Mouse (Mus musculus): ENCODE results near the gene Gdf11.

The Gdf11 gene

DNA sequence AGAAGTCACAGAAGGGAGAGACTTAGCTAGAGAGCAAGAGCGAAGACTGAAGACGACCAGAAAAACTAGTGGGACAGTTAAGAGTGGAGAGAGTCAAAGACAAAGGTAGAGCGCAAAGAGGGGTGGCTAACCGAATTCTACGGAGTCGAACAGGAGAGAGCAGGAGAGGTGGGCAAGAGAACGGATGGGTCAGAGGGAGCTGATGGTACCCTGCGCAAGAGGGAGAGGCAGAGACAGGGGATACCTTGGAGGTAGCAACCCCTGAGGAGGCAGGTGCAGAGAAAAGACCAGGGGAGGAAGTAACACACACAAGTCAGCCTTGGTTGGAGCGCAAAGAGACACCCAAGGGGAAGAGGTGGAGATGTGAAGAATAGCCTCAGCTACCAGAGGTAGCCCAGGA, 728 bp upstream of the Gdf11 start:
- DNase-seq: no peak

GRCm38 (mm10) chr10:128890383-128891295, 879 bp downstream of the Gdf11 start:
- no peak for DNase-seq

GRCm38 (mm10) chr10:128889846-128890245, 1.7 kb downstream of the Gdf11 start:
- no peak for DNase-seq

- peak; percentile 33 for DNase-seq
Observed at GRCm38 (mm10) chr10:128888941-128889827, 2.3 kb downstream of the Gdf11 start.

GRCm38 (mm10) chr10:128882067-128882466, 9.5 kb downstream of the Gdf11 start:
- no peak for DNase-seq

GRCm38 (mm10) chr10:128878811-128879210, 12.7 kb downstream of the Gdf11 start:
- no peak for DNase-seq

- DNase-seq: no peak
Observed at GRCm38 (mm10) chr10:128878291-128878690, 13.2 kb downstream of the Gdf11 start.

- DNase-seq: no peak
Observed at GRCm38 (mm10) chr10:128870341-128870740, 21.2 kb downstream of the Gdf11 start.

- DNase-seq: no peak
Observed at GRCm38 (mm10) chr10:128866518-128866917, 25.0 kb downstream of the Gdf11 start.

- no peak for DNase-seq
Observed at GRCm38 (mm10) chr10:128866042-128866441, 25.5 kb downstream of the Gdf11 start.

GRCm38 (mm10) chr10:128861176-128861575, 30.3 kb downstream of the Gdf11 start:
- DNase-seq: no peak

DNA sequence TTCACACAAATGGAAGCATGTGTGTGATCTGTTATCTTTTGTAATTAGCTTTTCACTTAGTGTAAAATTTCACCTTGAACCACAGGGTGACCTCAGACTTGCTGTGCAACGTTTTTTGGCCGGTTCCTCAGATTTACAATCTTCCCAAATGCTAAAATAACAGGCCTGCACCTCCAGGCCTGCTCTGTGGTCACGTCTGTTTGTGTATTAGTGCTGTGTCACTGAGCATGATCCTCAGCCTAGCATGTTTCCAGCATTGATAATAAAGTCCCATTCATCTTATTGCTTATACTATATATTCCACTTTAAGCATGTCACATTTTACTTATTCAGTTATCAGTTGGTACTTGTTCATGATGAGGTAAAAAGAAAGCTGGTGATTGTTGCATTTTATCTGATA, 41.2 kb downstream of the Gdf11 start:
- no peak for DNase-seq

- no peak for DNase-seq
Observed at GRCm38 (mm10) chr10:128848426-128848825, 43.1 kb downstream of the Gdf11 start.

DNA sequence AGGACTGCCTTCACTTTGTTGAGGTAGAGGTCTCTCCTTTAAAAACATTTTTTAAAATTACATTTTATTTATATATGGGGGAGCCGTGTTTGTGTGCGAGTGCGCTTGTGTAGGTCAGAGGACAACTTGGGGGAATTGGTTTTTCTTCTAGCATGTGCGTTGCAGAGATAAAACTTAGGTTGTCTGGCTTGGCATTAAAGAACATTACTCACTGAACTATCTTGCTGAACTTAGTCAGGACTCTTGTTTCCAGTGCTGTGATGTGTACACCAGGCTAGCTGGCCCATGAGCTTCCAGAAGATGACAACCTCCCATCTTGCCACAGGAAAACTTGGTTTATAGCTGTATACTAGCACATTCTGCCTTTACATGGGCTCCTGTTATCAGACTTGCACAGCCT, 44.9 kb downstream of the Gdf11 start:
- DNase-seq: no peak

DNA sequence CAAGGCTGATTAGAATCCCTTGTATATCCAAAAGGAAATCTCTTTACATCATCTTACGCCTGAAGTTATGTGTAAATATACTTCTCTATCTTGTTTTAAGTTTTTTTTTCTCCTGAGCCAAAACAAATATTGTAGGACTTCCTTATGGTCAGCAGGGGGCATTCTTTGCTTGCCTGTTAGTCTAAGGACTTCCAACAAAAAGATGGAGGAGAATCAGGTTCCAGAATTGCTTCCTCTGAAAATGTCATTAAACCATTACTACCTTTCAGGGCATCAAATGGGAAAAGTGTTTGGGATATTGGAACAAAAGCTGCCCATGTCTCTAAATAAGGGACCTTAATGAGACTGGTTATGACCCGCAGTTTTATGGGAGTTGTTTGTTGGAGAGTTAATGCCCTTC, 46.0 kb downstream of the Gdf11 start:
- DNase-seq: peak; percentile 25

- DNase-seq: no peak
Observed at GRCm38 (mm10) chr10:128843260-128843659, 48.3 kb downstream of the Gdf11 start.

- DNase-seq: no peak
Observed at GRCm38 (mm10) chr10:128840612-128841011, 50.9 kb downstream of the Gdf11 start.

- no peak for DNase-seq
Observed at GRCm38 (mm10) chr10:128839434-128839833, 52.1 kb downstream of the Gdf11 start.

DNA sequence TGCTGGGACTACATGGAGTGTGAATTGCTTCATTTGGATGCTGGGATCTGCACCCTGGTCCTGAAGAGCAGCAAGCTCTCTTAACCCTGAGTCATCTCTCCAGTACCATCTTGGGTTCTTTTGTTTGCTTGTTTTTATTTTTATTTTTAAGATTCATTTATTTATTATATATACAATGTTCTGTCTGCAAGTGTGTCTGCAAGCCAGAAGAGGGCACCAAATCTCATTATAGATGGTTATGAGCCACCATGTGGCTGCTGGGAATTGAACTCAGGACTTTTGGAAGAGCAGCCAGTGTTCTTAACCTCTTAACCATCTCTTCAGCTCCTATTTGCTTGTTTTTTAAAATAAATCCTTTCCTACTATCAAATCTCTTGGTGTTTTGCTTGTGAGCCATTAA, 54.1 kb downstream of the Gdf11 start:
- DNase-seq: no peak

Measured in kidney, postnatal 10 days (tissue).